Mouse (Mus musculus) cerebral cortex, adult 2 months (tissue): Measurements from ENCODE around the gene Fmo4.

Experiments
- WGBS: fragments of 180-500 bp; shearing (Covaris S2); methylation state at CpG from one replicate; pipeline ENCODE4 v1.1.7; 2018; 5-methylcytosine and 5-hydroxymethylcytosine counted together

The Fmo4 gene

GRCm38 (mm10) chr1:162792306-162793044 lies 21.3 kb downstream of the Fmo4 start:
- 72% methylated on average over 7 of the region's 7 CpGs for WGBS

- 65% methylated on average over 4 of the region's 4 CpGs for WGBS
Observed at GRCm38 (mm10) chr1:162785222-162785621, 28.6 kb downstream of the Fmo4 start.

- 93% methylated on average over 7 of the region's 7 CpGs for WGBS
Observed at GRCm38 (mm10) chr1:162783669-162784248, 30.0 kb downstream of the Fmo4 start.

GRCm38 (mm10) chr1:162781035-162781434 lies 32.7 kb downstream of the Fmo4 start:
- WGBS: 90% methylated on average over 2 of the region's 2 CpGs

- WGBS: 90% methylated on average over 5 of the region's 5 CpGs
Observed at GRCm38 (mm10) chr1:162777943-162778538, 35.7 kb downstream of the Fmo4 start.

GRCm38 (mm10) chr1:162773661-162774060 lies 40.1 kb downstream of the Fmo4 start:
- WGBS: 38% methylated on average over 4 of the region's 4 CpGs

GRCm38 (mm10) chr1:162771617-162772360 lies 42.0 kb downstream of the Fmo4 start:
- WGBS: 67% methylated on average over 4 of the region's 4 CpGs

- 89% methylated on average over 6 of the region's 6 CpGs for WGBS
Observed at GRCm38 (mm10) chr1:162752009-162752408, 61.8 kb downstream of the Fmo4 start.

- 48% methylated on average over 7 of the region's 7 CpGs for WGBS
Observed at GRCm38 (mm10) chr1:162749607-162750006, 64.2 kb downstream of the Fmo4 start.

- WGBS: 85% methylated on average over 5 of the region's 5 CpGs
Observed at GRCm38 (mm10) chr1:162748761-162749160, 65.0 kb downstream of the Fmo4 start.
